Mouse (Mus musculus) lung, postnatal 0 days (tissue): ENCODE data around the gene Atp1b1. TPM values are rescaled to one million over a fixed set of nuclear protein-coding genes. Genes with fewer than 3 reads are reported as not detected.

Experiments used
- ATAC-seq: fragments of 200-750 bp; cut with Nextera tagmentation; 2 replicates; pipeline ENCODE4 v1.8.0; 2017; ENCODE audit warnings: moderate library complexity
- DNase-seq: peaks from one replicate; pipeline ENCODE4 v3.0.0-alpha.2; 2016; ENCODE audit warnings: low spot score
- H3K27ac ChIP-seq: fragments of 300-500 bp; sonication (generic); 2 replicates; pipeline ENCODE4 v1.5.1; 2014; ENCODE audit warnings: antibody characterized with exemption, mild to moderate bottlenecking, low read length, mixed read lengths
- H3K27me3 ChIP-seq: fragments of 300-500 bp; sonication (generic); replicated peaks from 2 replicates; pipeline ENCODE4 v1.6.1; 2014; ENCODE audit warnings: low read length, mixed read lengths; ENCODE audit not compliant: insufficient read depth
- H3K36me3 ChIP-seq: fragments of 300-500 bp; sonication (generic); 2 replicates; pipeline ENCODE4 v1.6.1; 2014; ENCODE audit warnings: low read length, mixed read lengths; ENCODE audit not compliant: insufficient read depth
- H3K4me1 ChIP-seq: fragments of 300-500 bp; sonication (generic); 2 replicates; pipeline ENCODE4 v1.6.1; 2014; ENCODE audit warnings: antibody characterized with exemption, low read depth, low read length, mixed read lengths; ENCODE audit not compliant: insufficient read depth
- H3K4me2 ChIP-seq: fragments of 300-500 bp; sonication (generic); replicated peaks from 2 replicates; pipeline ENCODE4 v1.6.1; 2014; ENCODE audit warnings: low read depth, mild to moderate bottlenecking, low read length, moderate library complexity, mixed read lengths
- H3K4me3 ChIP-seq: fragments of 300-500 bp; sonication (generic); 2 replicates; pipeline ENCODE4 v1.5.1; 2014; ENCODE audit warnings: low read depth, low read length
- H3K9ac ChIP-seq: fragments of 300-500 bp; sonication (generic); replicated peaks from 2 replicates; pipeline ENCODE4 v1.6.1; 2014; ENCODE audit warnings: low read depth, mild to moderate bottlenecking
- H3K9me3 ChIP-seq: fragments of 300-500 bp; sonication (generic); 2 replicates; pipeline ENCODE4 v1.6.1; 2016; ENCODE audit warnings: low read length, mixed read lengths
- CTCF ChIP-seq: IDR thresholded peaks from 2 replicates; pipeline ENCODE4 v1.5.1; 2016; ENCODE audit warnings: antibody characterized with exemption, mild to moderate bottlenecking
- EP300 ChIP-seq: IDR thresholded peaks from 2 replicates; pipeline ENCODE4 v1.6.1; 2016; ENCODE audit warnings: antibody characterized with exemption, mild to moderate bottlenecking, control low read depth
- WGBS: fragments of 180-500 bp; shearing (Covaris S2); extraction: QIAGEN DNeasy Blood & Tissue Kit; methylation state at CpG from one replicate; pipeline ENCODE4 v1.1.7; 2014; 5-methylcytosine and 5-hydroxymethylcytosine counted together
- polyA plus RNA-seq: library from polyadenylated mRNA; unstranded; fragments of >200 nt; fragmentation: Nextera tagmentation; extraction: Ambion mirVana; gene quantifications from 2 replicates; pipeline ENCODE4 v1.2.1, GENCODE M21; 2015

Gene Atp1b1
- polyA plus RNA-seq, 1 experiment from 2014 or later: 444 TPM

- H3K27ac ChIP-seq: no peak overlapping the region
- no peaks in the 10 kb centered on the region for H3K36me3 ChIP-seq
- no peak overlapping the region for H3K4me2 ChIP-seq
- H3K4me3 ChIP-seq: no peak overlapping the region
- H3K27me3 ChIP-seq: no peaks in the 10 kb centered on the region
- WGBS: 66% methylated on average over 6 of the region's 6 CpGs
- no peaks in the 10 kb centered on the region for H3K9me3 ChIP-seq
- no peaks in the 10 kb centered on the region for H3K4me1 ChIP-seq
- TF ChIP-seq CTCF (no peak), EP300 (no peak)
- no peak for ATAC-seq
- no peak overlapping the region for H3K9ac ChIP-seq
- DNase-seq: no peak
Measured at GRCm38 (mm10) chr1:164470985-164471384, 12.8 kb upstream of the Atp1b1 start.

- Histone ChIP-seq H3K4me2 (no peak overlapping the region), H3K9ac (no peak overlapping the region), H3K27ac (no peak overlapping the region), H3K36me3 (no peaks in the 10 kb centered on the region), H3K4me3 (no peak overlapping the region), H3K9me3 (no peaks in the 10 kb centered on the region), H3K27me3 (no peaks in the 10 kb centered on the region), H3K4me1 (no peaks in the 10 kb centered on the region)
- no peak for TF ChIP-seq EP300
- TF ChIP-seq CTCF: no peak
- ATAC-seq: no peak
- 76% methylated on average over 8 of the region's 8 CpGs for WGBS
- no peak for DNase-seq
Measured at GRCm38 (mm10) chr1:164468329-164468728, 10.2 kb upstream of the Atp1b1 start.

- no peaks in the 10 kb centered on the region for H3K27me3 ChIP-seq
- H3K4me2 ChIP-seq: no peak overlapping the region
- DNase-seq (no peak), ATAC-seq (no peak)
- no peak overlapping the region for H3K4me3 ChIP-seq
- H3K36me3 ChIP-seq: no peaks in the 10 kb centered on the region
- H3K9me3 ChIP-seq: no peaks in the 10 kb centered on the region
- no peak for TF ChIP-seq CTCF
- TF ChIP-seq EP300: no peak
- H3K9ac ChIP-seq: no peak overlapping the region
- 77% methylated on average over 10 of the region's 10 CpGs for WGBS
- no peaks in the 10 kb centered on the region for H3K4me1 ChIP-seq
- no peak overlapping the region for H3K27ac ChIP-seq
Measured at GRCm38 (mm10) chr1:164467406-164467805, 9.3 kb upstream of the Atp1b1 start.

- TF ChIP-seq CTCF (no peak), EP300 (no peak)
- peak; percentile 24 for ATAC-seq
- peak overlapping the region; percentile 14; the same call in 1 of the 2 replicates for H3K4me2 ChIP-seq
- 29% methylated on average over 10 of the region's 10 CpGs for WGBS
- H3K9me3 ChIP-seq: no peaks in the 10 kb centered on the region
- 0 out of 2 replicates have a peak, but pooled peaks cover 3% of the 10 kb centered on the region for H3K27me3 ChIP-seq
- H3K36me3 ChIP-seq: no peaks in the 10 kb centered on the region
- peak overlapping the region; percentile 60; the same call in 1 of the 2 replicates for H3K27ac ChIP-seq
- no peaks in the 10 kb centered on the region for H3K4me1 ChIP-seq
- H3K9ac ChIP-seq: no peak overlapping the region
- no peak overlapping the region for H3K4me3 ChIP-seq
- peak; percentile 85 for DNase-seq
Measured at GRCm38 (mm10) chr1:164461726-164462125, 3.6 kb upstream of the Atp1b1 start.

- Histone ChIP-seq H3K9me3 (no peaks in the 10 kb centered on the region), H3K4me3 (no peak overlapping the region), H3K4me1 (no peaks in the 10 kb centered on the region), H3K9ac (no peak overlapping the region), H3K27me3 (0 out of 2 replicates have a peak, but pooled peaks cover 3% of the 10 kb centered on the region), H3K4me2 (peak overlapping the region; percentile 14; the same call in 1 of the 2 replicates), H3K27ac (peak overlapping the region; percentile 60), H3K36me3 (no peaks in the 10 kb centered on the region)
- ATAC-seq: peak; percentile 47
- 44% methylated on average over 13 of the region's 13 CpGs for WGBS
- peak; percentile 92 for TF ChIP-seq EP300
- no peak for TF ChIP-seq CTCF
- DNase-seq: peak; percentile 86
Measured at GRCm38 (mm10) chr1:164460921-164461697, 3.0 kb upstream of the Atp1b1 start.

- 44% methylated on average over 12 of the region's 12 CpGs for WGBS
- 0 out of 2 replicates have a peak, but pooled peaks cover 3% of the 10 kb centered on the region for H3K27me3 ChIP-seq
Measured at GRCm38 (mm10) chr1:164459127-164459905, 1.2 kb upstream of the Atp1b1 start.

More at GRCm38 (mm10) chr1:164459127-164459905, 1.2 kb upstream of the Atp1b1 start:
- H3K4me2 ChIP-seq: peak overlapping the region; percentile 72
- DNase-seq (peak; percentile 58), ATAC-seq (no peak)
- peak overlapping the region; percentile 77 for H3K4me3 ChIP-seq
- H3K4me1 ChIP-seq: no peaks in the 10 kb centered on the region; the same call in 1 of the 2 replicates
- H3K36me3 ChIP-seq: no peaks in the 10 kb centered on the region
- no peak overlapping the region for H3K9ac ChIP-seq
- no peaks in the 10 kb centered on the region for H3K9me3 ChIP-seq
- peak overlapping the region; percentile 97 for H3K27ac ChIP-seq
- TF ChIP-seq EP300 (peak; percentile 24; the same call in 1 of the 2 replicates), CTCF (no peak)
